Mouse (Mus musculus) adrenal gland, adult 8-10 months (tissue): ENCODE measurements around the gene Cap2. TPM values are rescaled to one million over a fixed set of nuclear protein-coding genes. Genes with fewer than 3 reads are reported as not detected.

Experiments
- DNase-seq: peaks from one replicate; pipeline ENCODE4 v3.0.0; 2022
- total RNA-seq, 4 experiments: library from RNA; stranded (reverse); gene quantifications; 2 replicates each; pipeline ENCODE4 v1.2.4; 2022

Gene Cap2
- total RNA-seq, 4 experiments from 2014 or later: 3.9 to 6.2 (median 4.7) TPM

GRCm38 (mm10) chr13:46526645-46527044, 25.0 kb downstream of the Cap2 start:
- no peak for DNase-seq

DNA sequence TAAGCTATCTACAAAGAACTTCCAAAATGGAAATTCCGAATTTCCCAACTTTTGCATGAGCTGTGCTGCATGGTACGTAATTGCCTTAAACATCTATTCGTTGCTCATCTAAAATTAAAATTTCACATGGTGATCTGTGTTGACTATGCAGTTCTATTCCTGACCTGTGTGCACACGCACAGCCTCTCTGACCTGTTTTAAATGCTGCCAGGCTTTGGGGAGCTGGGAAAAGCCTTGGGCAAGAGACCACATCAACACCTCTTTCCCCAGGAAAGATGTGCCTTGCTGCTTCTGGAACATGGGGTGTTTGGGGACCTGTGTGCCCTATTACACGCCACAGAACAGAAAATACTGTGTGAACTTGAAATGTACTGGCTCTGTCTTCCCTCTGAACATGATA, 25.7 kb downstream of the Cap2 start:
- DNase-seq: no peak

GRCm38 (mm10) chr13:46529037-46529436, 27.4 kb downstream of the Cap2 start:
- no peak for DNase-seq

DNA sequence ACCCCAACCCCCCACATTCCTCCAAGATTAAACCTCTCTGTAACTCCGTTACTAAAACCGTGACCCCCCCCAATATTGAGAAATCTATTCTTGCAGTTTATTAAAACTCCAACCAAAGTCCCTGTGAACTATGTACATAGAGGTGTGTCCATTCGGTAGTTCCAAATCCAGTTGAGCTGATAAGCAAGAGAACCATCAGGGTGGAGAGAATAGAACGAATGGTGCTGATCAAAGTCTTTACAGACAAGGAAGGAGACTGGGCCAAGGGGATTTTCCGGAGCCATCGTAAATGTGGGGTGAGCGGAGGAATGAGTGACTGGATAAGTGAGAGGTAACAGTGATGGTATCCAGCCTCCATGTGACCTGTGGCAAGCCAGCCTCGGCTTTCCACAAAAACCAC, 28.9 kb downstream of the Cap2 start:
- no peak for DNase-seq

DNA sequence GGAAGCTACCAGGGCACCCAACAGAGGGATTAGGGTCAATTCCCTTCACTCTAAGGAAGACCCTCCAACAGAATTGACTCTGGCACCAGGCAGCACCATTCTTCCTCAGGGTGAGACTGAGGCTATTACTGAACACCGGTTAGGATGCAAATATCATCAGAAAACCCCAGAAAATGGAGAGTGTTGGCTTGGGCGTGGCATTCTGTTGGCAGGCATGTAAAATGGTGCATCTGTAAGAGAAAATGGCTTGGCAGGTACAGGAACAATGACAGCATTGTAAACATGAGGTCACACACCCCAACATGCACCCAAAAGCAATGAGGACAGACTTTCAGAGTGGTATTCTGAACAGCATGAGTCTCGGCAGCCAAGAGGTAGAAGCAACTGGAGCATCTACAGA, 30.0 kb downstream of the Cap2 start:
- no peak for DNase-seq

- DNase-seq: no peak
These were observed 30.6 kb downstream of the Cap2 start for GRCm38 (mm10) chr13:46532276-46532675.

GRCm38 (mm10) chr13:46533342-46534129, 31.9 kb downstream of the Cap2 start:
- no peak for DNase-seq

GRCm38 (mm10) chr13:46534171-46534968, 32.7 kb downstream of the Cap2 start:
- DNase-seq: no peak

- DNase-seq: no peak
These were observed 33.5 kb downstream of the Cap2 start for GRCm38 (mm10) chr13:46534969-46535785.

GRCm38 (mm10) chr13:46539284-46539683, 37.6 kb downstream of the Cap2 start:
- DNase-seq: no peak

DNA sequence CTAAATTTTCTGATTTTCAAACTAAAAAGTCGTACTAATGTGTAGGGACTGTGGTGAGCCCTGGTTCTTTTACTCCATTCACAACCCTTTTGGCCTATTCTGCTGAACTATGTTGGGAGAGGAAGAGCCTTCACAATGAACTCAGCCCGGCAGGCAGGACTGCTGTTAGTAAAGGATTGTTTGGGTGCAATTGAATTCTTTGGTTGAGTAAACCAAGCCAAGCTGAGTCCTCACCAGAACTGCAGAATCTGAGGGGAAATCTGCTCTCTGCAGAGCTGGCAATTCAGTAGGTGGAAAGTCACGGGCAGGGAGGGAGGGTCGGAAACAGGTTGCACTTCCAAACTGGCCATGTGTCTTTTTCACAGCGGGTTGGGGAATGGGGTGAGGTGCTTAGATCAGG, 39.3 kb downstream of the Cap2 start:
- no peak for DNase-seq

DNA sequence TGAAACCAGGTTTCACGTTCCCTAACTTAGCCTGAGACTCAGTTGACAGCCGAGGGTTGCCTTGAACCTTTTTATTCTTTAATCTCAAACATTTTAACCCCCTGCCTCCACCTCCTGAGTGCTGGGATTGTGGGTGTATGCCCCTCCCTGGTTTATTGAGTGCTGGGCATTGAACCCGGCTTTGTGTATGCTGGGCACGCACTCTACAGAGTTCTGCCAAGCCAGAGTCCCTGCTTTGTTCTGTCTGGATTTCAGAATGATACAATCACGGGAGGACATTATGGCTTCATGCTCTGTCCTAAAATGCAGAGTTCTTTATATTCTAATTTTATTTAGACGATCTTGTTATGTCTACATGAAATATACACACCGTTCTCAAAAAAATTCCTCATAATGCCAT, 41.1 kb downstream of the Cap2 start:
- DNase-seq: no peak

DNA sequence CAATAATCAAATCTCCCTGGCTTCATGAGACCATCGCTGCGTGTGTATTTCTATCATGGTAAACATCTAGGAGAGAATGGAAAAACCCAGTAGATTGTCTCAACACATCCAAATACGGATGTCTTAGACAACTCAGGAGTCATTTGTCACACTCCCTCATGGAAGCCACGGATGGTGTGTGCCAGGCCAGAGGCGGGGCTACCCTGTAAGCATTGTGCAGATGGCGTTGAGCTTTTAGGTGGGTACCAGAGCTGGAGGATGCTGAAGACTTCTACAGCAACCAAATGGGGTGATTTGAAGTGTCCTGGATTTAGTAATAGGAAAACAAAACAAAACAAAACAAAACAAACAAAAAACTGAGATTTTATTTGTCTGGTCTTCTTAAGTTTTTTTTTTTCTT, 43.0 kb downstream of the Cap2 start:
- DNase-seq: no peak

DNA sequence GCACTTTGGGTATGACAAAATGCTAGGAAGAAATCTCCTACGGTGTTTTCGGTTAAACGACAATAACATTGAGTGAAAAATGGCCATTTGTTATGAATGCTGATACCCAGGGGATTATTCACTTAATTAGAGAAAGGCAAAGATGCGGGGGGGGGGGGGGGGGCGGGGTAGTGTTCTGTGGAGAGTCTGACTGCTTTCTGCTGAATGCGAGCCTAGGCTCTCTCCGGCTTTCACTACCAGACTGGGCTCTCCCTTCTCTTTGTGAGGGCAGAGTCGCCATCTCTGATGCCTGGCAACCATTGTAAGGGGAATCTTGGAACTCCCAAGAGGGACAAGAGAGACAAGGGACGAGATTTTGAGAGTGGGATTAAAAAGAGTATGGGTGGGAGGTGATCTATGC, 43.4 kb downstream of the Cap2 start:
- DNase-seq: no peak

DNA sequence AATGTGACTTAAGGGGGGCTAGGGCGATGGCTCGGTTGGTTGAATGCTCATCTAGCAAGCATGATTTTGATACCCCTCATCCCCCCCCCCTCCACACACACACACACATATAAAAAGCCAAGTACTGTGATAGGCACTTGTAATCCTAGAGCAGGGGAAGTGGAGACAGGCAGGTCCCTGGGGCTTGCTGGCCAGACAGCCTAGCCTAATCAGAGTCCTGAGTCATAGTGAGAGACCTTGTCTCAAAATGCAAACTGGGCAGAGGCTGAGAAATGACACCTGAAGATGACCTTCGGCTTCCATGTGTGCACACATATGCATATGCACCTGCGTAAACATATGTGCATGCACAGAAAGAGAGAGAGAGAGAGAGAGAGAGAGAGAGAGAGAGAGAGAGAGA, 45.2 kb downstream of the Cap2 start:
- no peak for DNase-seq

- DNase-seq: no peak
These were observed 45.6 kb downstream of the Cap2 start for GRCm38 (mm10) chr13:46547253-46547652.

- DNase-seq: no peak
These were observed 46.5 kb downstream of the Cap2 start for GRCm38 (mm10) chr13:46548132-46548531.

- no peak for DNase-seq
These were observed 47.0 kb downstream of the Cap2 start for GRCm38 (mm10) chr13:46548600-46549179.

DNA sequence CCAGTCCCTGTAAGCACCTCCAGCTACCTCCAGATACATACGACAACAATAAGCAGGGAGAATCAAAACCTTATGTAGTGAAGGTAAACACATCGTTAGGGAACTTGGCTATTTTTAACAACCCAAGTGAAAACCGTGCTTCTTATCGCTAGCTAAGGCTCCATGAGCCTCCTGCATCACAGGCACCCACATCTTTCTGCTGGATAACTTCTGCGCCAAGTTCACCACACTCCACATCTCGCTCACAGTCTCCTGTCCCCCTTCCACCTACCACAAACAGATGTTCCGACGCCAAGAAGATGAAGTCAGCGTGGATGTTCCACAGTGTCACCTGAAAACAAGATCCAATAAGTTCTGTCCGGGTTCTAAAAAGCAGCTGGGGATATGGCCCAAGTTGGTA, 49.0 kb downstream of the Cap2 start:
- no peak for DNase-seq

- DNase-seq: no peak
These were observed 53.1 kb downstream of the Cap2 start for GRCm38 (mm10) chr13:46554736-46555135.

DNA sequence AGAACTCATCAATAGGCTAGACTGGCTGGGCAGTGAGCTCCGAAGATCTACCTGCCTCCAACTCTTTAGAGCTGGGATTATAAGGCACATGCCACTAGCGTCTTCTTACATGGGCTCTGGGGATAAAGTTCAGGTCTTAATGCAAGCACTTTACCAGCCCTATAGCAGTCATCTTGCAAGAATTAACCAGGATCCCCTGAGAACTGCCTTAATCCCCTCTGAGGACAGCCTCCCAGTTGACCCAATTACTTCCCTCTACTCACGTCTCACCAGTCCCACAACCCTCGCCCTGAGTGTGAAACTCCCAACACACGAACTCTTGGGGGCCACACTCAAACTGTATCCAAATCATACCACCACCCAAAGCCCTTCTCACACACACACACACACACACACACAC, 64.3 kb downstream of the Cap2 start:
- no peak for DNase-seq

GRCm38 (mm10) chr13:46569469-46569868, 67.8 kb downstream of the Cap2 start:
- DNase-seq: no peak

DNA sequence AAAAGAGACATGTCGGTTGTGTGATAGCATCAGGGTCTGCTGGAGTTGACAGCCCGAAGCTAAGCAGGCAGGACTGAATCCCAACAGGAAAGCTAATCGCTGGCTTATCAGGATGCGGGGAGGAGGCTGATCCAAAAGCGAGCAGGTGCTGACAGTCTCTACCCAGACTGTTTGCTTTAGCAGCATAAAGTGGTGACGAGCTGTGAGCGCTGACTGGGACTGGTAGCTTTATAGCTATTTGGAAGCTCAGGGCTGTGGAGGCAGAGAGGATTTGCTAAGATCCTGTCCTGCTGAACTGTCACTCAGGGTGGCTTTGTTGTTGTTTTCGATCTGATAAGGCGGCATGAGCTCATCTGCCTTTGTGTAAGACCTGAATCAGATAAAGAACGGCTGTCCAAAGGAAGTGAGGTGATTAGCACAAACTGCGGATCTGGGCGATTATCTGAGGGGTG, 69.5 kb downstream of the Cap2 start:
- DNase-seq: peak; percentile 5
